Mouse (Mus musculus) gastrocnemius, adult 8-10 months (tissue): ENCODE data around the gene Ipo13. TPM values are rescaled to one million over a fixed set of nuclear protein-coding genes. Genes with fewer than 3 reads are reported as not detected.

Source experiments
- DNase-seq, 2 experiments: peaks; one replicate each; pipeline ENCODE4 v3.0.0; 2022; ENCODE audit warnings: low spot score in 2 of 2
- total RNA-seq, 4 experiments: library from RNA; stranded (reverse); gene quantifications; 2 replicates each; pipeline ENCODE4 v1.2.4; 2022

Ipo13 gene
- total RNA-seq, 4 experiments from 2014 or later: 268 to 350 (median 281) TPM

- no peak for DNase-seq
Measured at GRCm38 (mm10) chr4:117845316-117845715, 69.5 kb downstream of the Ipo13 start.

Other genes with a start within 250 kb of the Ipo13 start
- gene Dmap1, start 232.7 kb downstream of the Ipo13 start, total RNA-seq: 10 to 100 TPM; 16.2 to 18.6 (median 16.5) TPM
- gene Gm12845, start 190.6 kb downstream of the Ipo13 start, total RNA-seq: not detected
- gene Klf17, start 149.4 kb downstream of the Ipo13 start, total RNA-seq: not detected
- gene Slc6a9, start 80.5 kb downstream of the Ipo13 start, total RNA-seq: 10 to 100 TPM in 1 of 4 experiments, 1 to 10 TPM in 3; 6.3 to 12.0 (median 8.8) TPM
- under 1 TPM in 2 of 4 experiments, not detected in 2; 0.24 to 0.56 TPM for gene Ccdc24, start 42.4 kb downstream of the Ipo13 start, total RNA-seq
- gene B4galt2, start 31.5 kb downstream of the Ipo13 start, total RNA-seq: 1 to 10 TPM; 1.7 to 3.5 (median 2.1) TPM
- gene Atp6v0b, start 27.7 kb downstream of the Ipo13 start, total RNA-seq: 10 to 100 TPM; 86.6 to 96.0 (median 94.8) TPM
- 1 to 10 TPM; 1.7 to 3.1 (median 2.5) TPM for gene Dph2, start 23.0 kb downstream of the Ipo13 start, total RNA-seq
- under 1 TPM in 2 of 4 experiments, not detected in 2; 0.15 to 0.27 TPM for gene Artn, start 14.8 kb upstream of the Ipo13 start, total RNA-seq
- gene St3gal3, start 219.9 kb upstream of the Ipo13 start, total RNA-seq: 10 to 100 TPM; 76.0 to 83.1 (median 80.6) TPM